Mouse (Mus musculus): ENCODE results near the gene Batf3. TPM values are rescaled to one million over a fixed set of nuclear protein-coding genes. Genes with fewer than 3 reads are reported as not detected.
A peak's percentile ranks its signal among the peaks of the same experiment; 100 is the strongest.

The Batf3 gene
- polyA plus RNA-seq, 1 experiment from 2014 or later: 1.6 TPM

- H3K4me1 ChIP-seq (ENCODE audit: insufficient read depth): no peaks in the 10 kb centered on the region
- H3K4me3 ChIP-seq (ENCODE audit: low read depth, low read length): no peak overlapping the region
- no peaks in the 10 kb centered on the region for H3K36me3 ChIP-seq (replicated peaks; ENCODE audit: insufficient read depth, low read length)
- 49% methylated on average over 6 of the region's 6 CpGs for WGBS (ENCODE audit: insufficient replicate concordance)
- H3K27me3 ChIP-seq (ENCODE audit: insufficient read depth, low read length): no peaks in the 10 kb centered on the region
- H3K9me3 ChIP-seq (ENCODE audit: low read length): no peaks in the 10 kb centered on the region
- DNase-seq: no peak
- TF ChIP-seq EP300 (IDR thresholded peaks at IDR 0.05; ENCODE audit: low read depth): no peak
- no peak for TF ChIP-seq CTCF (IDR thresholded peaks at IDR 0.05; ENCODE audit: low read depth)
- no peak for ATAC-seq
- no peak overlapping the region for H3K27ac ChIP-seq (ENCODE audit: low read depth)
- H3K4me2 ChIP-seq (ENCODE audit: low read depth, low read length): no peak overlapping the region
- no peak overlapping the region for H3K9ac ChIP-seq (replicated peaks)
Observed at GRCm38 (mm10) chr1:191089355-191089754, 8.3 kb upstream of the Batf3 start.

- no peaks in the 10 kb centered on the region for H3K4me1 ChIP-seq (ENCODE audit: insufficient read depth)
- no peaks in the 10 kb centered on the region for H3K36me3 ChIP-seq (replicated peaks; ENCODE audit: insufficient read depth, low read length)
- H3K27ac ChIP-seq (ENCODE audit: low read depth): 0 out of 2 replicates have a peak overlapping the region, but pooled peaks have one; percentile 35
- 64% methylated on average over 8 of the region's 8 CpGs for WGBS (ENCODE audit: insufficient replicate concordance)
- no peak overlapping the region for H3K9ac ChIP-seq (replicated peaks)
- H3K4me3 ChIP-seq (ENCODE audit: low read depth, low read length): no peak overlapping the region
- TF ChIP-seq CTCF (IDR thresholded peaks at IDR 0.05; ENCODE audit: low read depth): no peak
- no peak for TF ChIP-seq EP300 (IDR thresholded peaks at IDR 0.05; ENCODE audit: low read depth)
- ATAC-seq (0 out of 2 replicates have a peak, but pooled peaks have one; percentile 31), DNase-seq (no peak)
- no peaks in the 10 kb centered on the region for H3K9me3 ChIP-seq (ENCODE audit: low read length)
- H3K27me3 ChIP-seq (ENCODE audit: insufficient read depth, low read length): peaks cover 3% of the 10 kb centered on the region; the same call in 1 of the 2 replicates
- H3K4me2 ChIP-seq (ENCODE audit: low read depth, low read length): no peak overlapping the region
Observed at GRCm38 (mm10) chr1:191092050-191092449, 5.6 kb upstream of the Batf3 start.

DNA sequence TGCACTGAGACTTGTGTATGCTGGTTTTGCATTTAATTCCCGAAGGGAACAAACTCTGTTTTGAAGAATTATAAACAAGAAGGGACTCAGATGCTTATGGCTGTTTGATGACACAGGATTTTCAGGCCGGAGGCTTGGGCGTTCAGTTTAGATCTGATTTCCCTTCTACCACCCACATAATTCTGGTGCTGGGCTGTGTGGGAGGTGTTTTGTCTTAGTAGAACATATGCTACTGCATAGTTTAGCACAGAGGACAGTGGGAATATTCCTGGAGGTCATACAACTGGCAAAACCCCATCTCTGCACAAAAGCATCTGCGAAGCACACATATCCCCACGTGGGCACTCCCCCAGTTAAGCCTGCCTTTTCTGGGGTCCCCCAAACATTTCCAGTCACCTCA is 4.1 kb upstream of the Batf3 start:
- DNase-seq (no peak), ATAC-seq (no peak)
- H3K36me3 ChIP-seq (replicated peaks; ENCODE audit: insufficient read depth, low read length): no peaks in the 10 kb centered on the region
- TF ChIP-seq EP300 (IDR thresholded peaks at IDR 0.05; ENCODE audit: low read depth) (no peak), CTCF (IDR thresholded peaks at IDR 0.05; ENCODE audit: low read depth) (no peak)
- no peak overlapping the region for H3K9ac ChIP-seq (replicated peaks)
- H3K4me1 ChIP-seq (ENCODE audit: insufficient read depth): peaks cover 3% of the 10 kb centered on the region
- H3K4me2 ChIP-seq (ENCODE audit: low read depth, low read length): no peak overlapping the region
- H3K9me3 ChIP-seq (ENCODE audit: low read length): no peaks in the 10 kb centered on the region
- 69% methylated on average over 5 of the region's 5 CpGs for WGBS (ENCODE audit: insufficient replicate concordance)
- H3K27me3 ChIP-seq (ENCODE audit: insufficient read depth, low read length): peaks cover 17% of the 10 kb centered on the region
- no peak overlapping the region for H3K4me3 ChIP-seq (ENCODE audit: low read depth, low read length)
- H3K27ac ChIP-seq (ENCODE audit: low read depth): no peak overlapping the region

DNA sequence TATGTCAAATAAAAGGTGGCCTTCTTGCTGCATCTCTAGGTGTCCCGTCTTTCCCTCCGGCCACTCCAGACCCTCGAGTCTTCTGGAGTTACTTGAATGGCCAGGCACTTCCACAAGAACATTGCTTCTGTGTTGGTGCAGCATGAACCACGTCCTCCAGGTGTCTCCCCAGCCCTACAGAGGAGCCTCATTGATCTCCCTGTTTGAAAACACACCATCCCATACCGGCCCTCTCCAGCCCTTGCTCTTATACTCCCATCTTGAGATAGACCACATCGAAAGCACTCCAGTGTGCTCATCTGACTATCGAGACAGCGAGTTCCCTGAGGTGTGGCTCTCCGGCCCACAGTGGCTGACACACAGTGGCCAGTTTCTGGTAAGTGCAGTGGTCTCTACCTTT is 2.6 kb upstream of the Batf3 start:
- Histone ChIP-seq H3K27me3 (ENCODE audit: insufficient read depth, low read length) (peaks cover 28% of the 10 kb centered on the region), H3K36me3 (replicated peaks; ENCODE audit: insufficient read depth, low read length) (no peaks in the 10 kb centered on the region), H3K9ac (replicated peaks) (no peak overlapping the region), H3K4me2 (ENCODE audit: low read depth, low read length) (no peak overlapping the region), H3K9me3 (ENCODE audit: low read length) (no peaks in the 10 kb centered on the region), H3K4me3 (ENCODE audit: low read depth, low read length) (no peak overlapping the region), H3K4me1 (ENCODE audit: insufficient read depth) (peaks cover 5% of the 10 kb centered on the region), H3K27ac (ENCODE audit: low read depth) (no peak overlapping the region)
- no peak for ATAC-seq
- TF ChIP-seq EP300 (IDR thresholded peaks at IDR 0.05; ENCODE audit: low read depth) (no peak), CTCF (IDR thresholded peaks at IDR 0.05; ENCODE audit: low read depth) (peak; percentile 63)
- 57% methylated on average over 9 of the region's 9 CpGs for WGBS (ENCODE audit: insufficient replicate concordance)
- DNase-seq: no peak

- Histone ChIP-seq H3K27me3 (ENCODE audit: insufficient read depth, low read length) (peaks cover 28% of the 10 kb centered on the region), H3K36me3 (replicated peaks; ENCODE audit: insufficient read depth, low read length) (no peaks in the 10 kb centered on the region), H3K4me2 (ENCODE audit: low read depth, low read length) (peak overlapping the region; percentile 75; the same call in 1 of the 2 replicates), H3K9ac (replicated peaks) (no peak overlapping the region), H3K27ac (ENCODE audit: low read depth) (no peak overlapping the region), H3K4me1 (ENCODE audit: insufficient read depth) (peaks cover 5% of the 10 kb centered on the region), H3K4me3 (ENCODE audit: low read depth, low read length) (peak overlapping the region; percentile 52), H3K9me3 (ENCODE audit: low read length) (peaks cover 4% of the 10 kb centered on the region)
- ATAC-seq (0 out of 2 replicates have a peak, but pooled peaks have one; percentile 16), DNase-seq (no peak)
- WGBS (ENCODE audit: insufficient replicate concordance): 38% methylated on average over 14 of the region's 14 CpGs
- TF ChIP-seq CTCF (IDR thresholded peaks at IDR 0.05; ENCODE audit: low read depth): no peak
- no peak for TF ChIP-seq EP300 (IDR thresholded peaks at IDR 0.05; ENCODE audit: low read depth)
Observed at GRCm38 (mm10) chr1:191096871-191097681, 571 bp upstream of the Batf3 start.

DNA sequence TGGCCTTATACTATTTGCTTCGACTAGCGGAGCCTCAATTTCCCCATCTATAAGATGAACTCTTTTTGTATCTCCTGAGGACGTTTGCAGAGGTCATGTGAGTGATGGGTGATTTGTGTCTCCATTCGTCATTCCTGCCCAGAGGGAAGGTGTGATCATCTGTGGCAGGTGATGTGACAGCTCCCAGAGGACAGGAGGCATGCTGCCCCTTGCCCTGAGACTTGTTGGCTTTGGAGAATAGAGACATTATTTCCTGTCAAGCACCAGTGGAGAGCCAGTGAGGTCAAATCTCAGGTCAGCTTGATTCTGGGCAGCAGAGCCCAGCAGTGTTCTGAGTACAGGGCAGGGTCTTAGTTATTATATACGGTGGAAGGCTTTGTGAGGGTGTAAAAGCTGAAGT is 1.5 kb downstream of the Batf3 start:
- Histone ChIP-seq H3K27me3 (ENCODE audit: insufficient read depth, low read length) (peaks cover 28% of the 10 kb centered on the region), H3K4me2 (ENCODE audit: low read depth, low read length) (no peak overlapping the region), H3K4me1 (ENCODE audit: insufficient read depth) (peaks cover 5% of the 10 kb centered on the region), H3K4me3 (ENCODE audit: low read depth, low read length) (no peak overlapping the region), H3K9ac (replicated peaks) (no peak overlapping the region), H3K36me3 (replicated peaks; ENCODE audit: insufficient read depth, low read length) (no peaks in the 10 kb centered on the region), H3K27ac (ENCODE audit: low read depth) (no peak overlapping the region), H3K9me3 (ENCODE audit: low read length) (peaks cover 4% of the 10 kb centered on the region)
- TF ChIP-seq EP300 (IDR thresholded peaks at IDR 0.05; ENCODE audit: low read depth) (no peak), CTCF (IDR thresholded peaks at IDR 0.05; ENCODE audit: low read depth) (no peak)
- no peak for DNase-seq
- ATAC-seq: no peak
- WGBS (ENCODE audit: insufficient replicate concordance): 36% methylated on average over 5 of the region's 5 CpGs

Measured in liver, postnatal 0 days (tissue).